ENCODE assay signal across 28 mouse cellular contexts in genomic region chr10:119550630-119551029, GRCm38 (mm10).
"Had no signal": no experiment of that assay in that cellular context is flagged by ENCODE, and none has a peak within 500 bp of the region (broad histone marks: within the 10 kb centered on the region; RNA-seq: fewer than 3 reads in every experiment).

No protein-coding gene starts in this region.

- DNase-seq: cerebellum, adult 18-20 months; cerebellum, adult 2 months; cerebellum, adult 8-10 months; cerebellum, adult 9-10 months; cerebellum, adult 9-11 months; cerebellum, postnatal 10 days; cerebellum, postnatal 14 days; cerebellum, postnatal 25 days; cerebellum, postnatal 36 days; embryo, embryonic 11 days; forebrain, postnatal 0 days; gastrocnemius, adult 2 months; gastrocnemius, postnatal 10 days; gastrocnemius, postnatal 14 days; gastrocnemius, postnatal 25 days; gastrocnemius, postnatal 36 days; heart, adult 18-20 months had no signal

- H3K9ac ChIP-seq: embryonic facial prominence, embryonic 12.5 days; embryonic facial prominence, embryonic 13.5 days; embryonic facial prominence, embryonic 15.5 days; forebrain, embryonic 12.5 days; forebrain, embryonic 13.5 days; forebrain, embryonic 15.5 days; forebrain, postnatal 0 days had no signal

- H3K27ac ChIP-seq: embryonic facial prominence, embryonic 10.5 days; embryonic facial prominence, embryonic 12.5 days; embryonic facial prominence, embryonic 13.5 days; embryonic facial prominence, embryonic 15.5 days; forebrain, embryonic 10.5 days; forebrain, embryonic 12.5 days; forebrain, embryonic 13.5 days; forebrain, embryonic 15.5 days; gastrocnemius, adult 2 months had no signal

- H3K27me3 ChIP-seq: embryonic facial prominence, embryonic 12.5 days; embryonic facial prominence, embryonic 13.5 days; embryonic facial prominence, embryonic 15.5 days; forebrain, embryonic 12.5 days; forebrain, embryonic 13.5 days; forebrain, embryonic 15.5 days had no signal

- H3K36me3 ChIP-seq: embryonic facial prominence, embryonic 10.5 days; embryonic facial prominence, embryonic 12.5 days; embryonic facial prominence, embryonic 13.5 days; embryonic facial prominence, embryonic 15.5 days; forebrain, embryonic 12.5 days; forebrain, embryonic 15.5 days had no signal

- ATAC-seq: forebrain, embryonic 13.5 days; forebrain, embryonic 14.5 days; forebrain, embryonic 15.5 days; forebrain, embryonic 16.5 days; forebrain, postnatal 0 days had no signal

- H3K4me1 ChIP-seq: embryonic facial prominence, embryonic 10.5 days; embryonic facial prominence, embryonic 12.5 days; embryonic facial prominence, embryonic 13.5 days; embryonic facial prominence, embryonic 15.5 days; forebrain, embryonic 12.5 days; forebrain, embryonic 13.5 days; forebrain, embryonic 15.5 days had no signal

- H3K4me3 ChIP-seq: embryonic facial prominence, embryonic 10.5 days; embryonic facial prominence, embryonic 12.5 days; embryonic facial prominence, embryonic 13.5 days; embryonic facial prominence, embryonic 15.5 days; erythroblast, embryonic 14.5 days; forebrain, embryonic 10.5 days; forebrain, embryonic 12.5 days; forebrain, embryonic 13.5 days; forebrain, embryonic 15.5 days; gastrocnemius, adult 2 months had no signal

- H3K4me2 ChIP-seq: embryonic facial prominence, embryonic 12.5 days; embryonic facial prominence, embryonic 13.5 days; embryonic facial prominence, embryonic 15.5 days; forebrain, embryonic 12.5 days; forebrain, embryonic 13.5 days; forebrain, embryonic 15.5 days had no signal

- H3K9me3 ChIP-seq: embryonic facial prominence, embryonic 10.5 days; embryonic facial prominence, embryonic 12.5 days; embryonic facial prominence, embryonic 13.5 days; embryonic facial prominence, embryonic 15.5 days; forebrain, embryonic 10.5 days; forebrain, embryonic 12.5 days; forebrain, embryonic 13.5 days; forebrain, embryonic 15.5 days had no signal
